Mouse (Mus musculus) megakaryocyte, embryonic 14.5 days (primary cell): Measurements from ENCODE around the gene Stat5b.

Experiments used
- FLI1 ChIP-seq: IDR thresholded peaks from 2 replicates; pipeline ENCODE4 v1.6.1; 2012; ENCODE audit warnings: low read length, inconsistent platforms, mixed read lengths
- GATA1 ChIP-seq: IDR thresholded peaks from 3 replicates; pipeline ENCODE4 v1.6.1; 2012; ENCODE audit warnings: mixed read lengths, low read length, inconsistent platforms, borderline replicate concordance

DNA sequence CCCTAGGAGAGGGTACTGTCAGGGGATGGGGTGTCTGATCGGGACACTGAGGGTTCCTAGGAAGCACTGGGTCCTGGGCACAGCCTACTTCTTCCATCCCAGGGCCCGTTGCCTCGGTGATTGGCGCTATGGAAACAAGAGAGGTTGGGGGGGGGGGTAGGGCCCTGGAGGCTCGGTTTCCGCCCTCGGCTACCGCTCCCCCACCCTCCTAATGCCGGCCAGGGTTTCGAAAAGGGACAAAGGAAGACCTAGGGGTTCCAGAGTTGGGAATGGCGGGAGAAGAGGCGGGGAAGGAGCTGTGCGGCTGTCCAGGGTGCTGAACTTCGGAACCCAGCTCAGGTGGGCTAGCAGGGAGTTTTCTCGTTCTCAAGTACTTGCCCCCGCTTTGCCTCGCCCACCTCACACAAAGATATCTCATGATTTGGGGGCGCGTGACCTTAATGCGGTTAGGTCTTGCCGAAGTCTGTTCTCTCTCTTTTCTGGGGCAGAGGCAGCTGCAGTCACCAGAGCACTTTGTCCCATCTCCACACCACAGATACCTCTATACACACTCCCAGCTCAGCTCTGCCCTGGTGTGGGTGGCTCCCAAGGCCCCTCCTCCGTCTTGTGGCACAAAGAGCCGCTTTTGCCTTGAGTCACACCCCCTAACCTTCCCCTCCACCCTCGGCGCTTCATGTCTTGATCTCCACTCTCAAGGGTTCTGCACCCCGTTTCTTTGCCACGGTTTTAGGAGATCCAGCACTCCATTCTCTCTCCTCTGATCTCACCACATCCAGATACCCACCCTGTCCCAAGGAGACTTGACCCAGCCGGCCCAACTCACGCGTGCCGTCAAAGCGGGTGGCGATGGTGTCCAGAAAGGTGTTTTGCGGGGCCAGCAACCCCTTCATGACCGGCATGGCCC lies 91.6 kb downstream of the Stat5b start:
- no peak for TF ChIP-seq GATA1
- TF ChIP-seq FLI1, result no peak
